ENCODE assay signal across 11 mouse cellular contexts in the genomic region with DNA sequence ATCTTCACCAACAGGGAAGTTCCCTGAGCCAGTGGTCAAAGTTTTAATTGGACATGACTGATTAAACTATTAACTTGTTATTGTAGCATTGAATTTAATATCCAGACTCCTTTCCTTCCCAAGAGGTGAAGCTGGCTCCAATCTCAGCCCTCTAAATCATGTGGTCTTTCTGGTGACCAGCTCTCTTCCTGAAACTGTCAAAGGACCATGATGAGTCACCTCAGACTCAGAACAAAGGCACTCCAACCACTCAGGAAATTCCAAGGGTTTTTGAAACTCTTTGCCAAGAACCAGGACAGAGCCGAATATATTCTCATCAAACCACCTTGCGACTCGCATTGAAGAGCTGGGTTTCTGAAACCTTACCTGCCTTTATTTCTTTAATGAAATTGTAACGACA. TPM values are rescaled to one million over a fixed set of nuclear protein-coding genes. Genes with fewer than 3 reads are reported as not detected.
DNase-seq lines count a peak whose midpoint lies in the region; ATAC-seq and TF ChIP-seq lines count a peak whose summit lies in the region.
"Had no signal": no experiment of that assay in that cellular context is flagged by ENCODE, and none has a peak within 500 bp of the region (broad histone marks: within the 10 kb centered on the region; RNA-seq: fewer than 3 reads in every experiment).

No protein-coding gene starts in this region.

- no peaks in the 10 kb centered on the region for H3K27me3 ChIP-seq in C2C12 (ENCODE audit: control insufficient read depth, insufficient read depth, insufficient read length)
- no peaks in the 10 kb centered on the region for H3K27me3 ChIP-seq in forebrain, embryonic 11.5 days (ENCODE audit: control insufficient read depth, insufficient read depth, low read length)
- H3K27me3 ChIP-seq: CH12.LX had no signal

- no peak overlapping the region for H3K4me2 ChIP-seq in forebrain, embryonic 11.5 days (ENCODE audit: low read depth, low read length, severe bottlenecking)

- H3ac ChIP-seq in C2C12 (ENCODE audit: control insufficient read depth, insufficient read length, low read depth), result no peak overlapping the region

- 80% methylated on average over 4 of the region's 4 CpGs for WGBS in forebrain, embryonic 11.5 days

- peaks cover 53% of the 10 kb centered on the region for H3K36me3 ChIP-seq in C2C12 (ENCODE audit: control insufficient read depth, insufficient read depth)
- H3K36me3 ChIP-seq in forebrain, embryonic 11.5 days (ENCODE audit: control insufficient read depth, insufficient read depth, low read length), result no peaks in the 10 kb centered on the region

- H3K9me3 ChIP-seq in forebrain, embryonic 11.5 days (ENCODE audit: control insufficient read depth, low read length), result no peaks in the 10 kb centered on the region

- ATAC-seq in forebrain, embryonic 11.5 days (replicated peaks; ENCODE audit: low FRiP score), result no peak
- no peak for ATAC-seq in inflammation-experienced regulatory T-cells, adult 6 months

- H3K27ac ChIP-seq in forebrain, embryonic 11.5 days (ENCODE audit: low read depth, low read length), result no peak overlapping the region

- H3K9ac ChIP-seq in forebrain, embryonic 11.5 days (ENCODE audit: low read length), result no peak overlapping the region

- 0 out of 2 replicates have a peak, but pooled peaks cover 3% of the 10 kb centered on the region for H3K4me1 ChIP-seq in forebrain, embryonic 11.5 days (replicated peaks; ENCODE audit: control insufficient read depth, insufficient read depth, low read length)

- no peak overlapping the region for H3K4me3 ChIP-seq in C2C12 (ENCODE audit: insufficient read depth, poor library complexity, severe bottlenecking)
- no peak overlapping the region for H3K4me3 ChIP-seq in forebrain, embryonic 11.5 days (ENCODE audit: low read depth, low read length)

- H3K79me3 ChIP-seq in C2C12 (ENCODE audit: low read depth), result peaks cover 24% of the 10 kb centered on the region

- peak; percentile 8 for DNase-seq in embryo, embryonic 11 days
- DNase-seq in embryo, embryonic 9.5 days (ENCODE audit: extremely low spot score), result no peak
- peak; percentile 12 to 47 for DNase-seq in kidney, adult 8-10 months
- DNase-seq in lung, postnatal 10 days, result peak; percentile 60
- DNase-seq in cerebellum, postnatal 25 days, result no peak
- no peak for DNase-seq in forebrain, embryonic 11.5 days (ENCODE audit: low spot score)
- DNase-seq: cerebellum, adult 8-10 months; left cerebral cortex, postnatal 4 days had no signal

- H3K79me2 ChIP-seq in C2C12 (ENCODE audit: control insufficient read depth, insufficient read depth), result peaks cover 71% of the 10 kb centered on the region

- no peak for TF ChIP-seq CTCF in C2C12 (IDR thresholded peaks at IDR 0.05; ENCODE audit: control insufficient read depth, insufficient read depth, insufficient read length)

TF ChIP-seq in C2C12, 6 proteins besides CTCF, POLR2A, EP300 and RAD21:
- TF ChIP-seq FOSL1 (IDR thresholded peaks at IDR 0.05; ENCODE audit: insufficient read depth, low read length, poor library complexity, severe bottlenecking) (peak; percentile 79), USF1 (IDR thresholded peaks at IDR 0.05; ENCODE audit: low read depth) (peak; percentile 64), MYOG (IDR thresholded peaks at IDR 0.05; ENCODE audit: control insufficient read depth, extremely low read depth, insufficient read length) (no peak), MAX (IDR thresholded peaks at IDR 0.05) (peak; percentile 20), MYOD1 (IDR thresholded peaks at IDR 0.05; ENCODE audit: control insufficient read depth, insufficient read length, low read depth) (no peak)

RNA-seq across cellular contexts. Expression of a gene that starts 11.2 kb away (rescaled TPM):
- 169 TPM for polyA plus RNA-seq in C2C12 (2012; fragmentation: generic; extraction: Trizol)
- 35.7 and 42.3 TPM in 2 replicates for polyA plus RNA-seq in forebrain, embryonic 11.5 days (2014; fragmentation: Nextera tagmentation; extraction: Ambion mirVana)
- 1 to 10 TPM in 2 of 3 experiments, under 1 TPM in 1; 0.98 to 1.3 (median 1.2) TPM for polyA plus RNA-seq in inflammation-experienced regulatory T-cells, adult 6 months (2017; shearing (Covaris generic))

Comparison
In these comparisons a context has a peak if more than half of its experiments do, and no peak if none do; other contexts are left out.
1. DNase-seq: peak in embryo, embryonic 11 days (single experiment), kidney, adult 8-10 months (2 of 2) and lung, postnatal 10 days (single experiment); none in embryo, embryonic 9.5 days (single experiment), cerebellum, postnatal 25 days (0 of 2) and forebrain, embryonic 11.5 days (single experiment).
2. RNA of a gene that starts 11.2 kb away (polyA plus RNA-seq): 169 TPM in C2C12 (single experiment) and 35.7 to 42.3 TPM in forebrain, embryonic 11.5 days; 0.98 to 1.3 TPM in inflammation-experienced regulatory T-cells, adult 6 months; every median in the first group is over 10 times any median in the second.